Mouse (Mus musculus): ENCODE measurements at regions not wholly inside any gene's neighbourhood (a gene's known extent, or its start where the extent isn't known, plus 50 kb on each side); places are given as distances from the start of the nearest gene placed in this dataset.

- intact Hi-C loops (cut with DNase I), result no loop called here
- no peak for TF ChIP-seq CTCF (IDR thresholded peaks at IDR 0.05)
- no peak for TF ChIP-seq EP300 (IDR thresholded peaks at IDR 0.05; ENCODE audit: insufficient read depth, low read depth, low read length)
- TF ChIP-seq POLR2A (IDR thresholded peaks at IDR 0.05; ENCODE audit: insufficient read depth, low read depth, low read length), result no peak
- peaks cover 1% of the 10 kb centered on the region; the same call in 1 of the 2 replicates for H3K4me1 ChIP-seq (ENCODE audit: control insufficient read depth, insufficient read depth, low read length)
- WGBS, result 49% methylated on average over 10 of the region's 10 CpGs
- DNase-seq, result no peak
- no peaks in the 10 kb centered on the region for H3K79me2 ChIP-seq (replicated peaks; ENCODE audit: control insufficient read depth, insufficient read depth, low read length)
- no peaks in the 10 kb centered on the region for H3K36me3 ChIP-seq (ENCODE audit: control insufficient read depth, insufficient read depth, low read length)
- H3K9ac ChIP-seq (ENCODE audit: low read depth, low read length), result no peak overlapping the region
- no peaks in the 10 kb centered on the region for H3K27me3 ChIP-seq (ENCODE audit: control insufficient read depth, insufficient read depth, low read length)
- H3K4me3 ChIP-seq, result no peak overlapping the region
- H3K27ac ChIP-seq, result no peak overlapping the region
Observed at GRCm38 (mm10) chr1:51593621-51594441, 115.6 kb upstream of the Nabp1 start.

- TF ChIP-seq EP300 (IDR thresholded peaks at IDR 0.05; ENCODE audit: insufficient read depth, low read depth, low read length) (no peak), POLR2A (IDR thresholded peaks at IDR 0.05; ENCODE audit: insufficient read depth, low read depth, low read length) (no peak), CTCF (IDR thresholded peaks at IDR 0.05) (no peak)
- intact Hi-C loops (cut with DNase I), result no loop called here
- 63% methylated on average over 4 of the region's 4 CpGs for WGBS
Observed at GRCm38 (mm10) chr1:51591886-51592285, 113.7 kb upstream of the Nabp1 start.

DNA sequence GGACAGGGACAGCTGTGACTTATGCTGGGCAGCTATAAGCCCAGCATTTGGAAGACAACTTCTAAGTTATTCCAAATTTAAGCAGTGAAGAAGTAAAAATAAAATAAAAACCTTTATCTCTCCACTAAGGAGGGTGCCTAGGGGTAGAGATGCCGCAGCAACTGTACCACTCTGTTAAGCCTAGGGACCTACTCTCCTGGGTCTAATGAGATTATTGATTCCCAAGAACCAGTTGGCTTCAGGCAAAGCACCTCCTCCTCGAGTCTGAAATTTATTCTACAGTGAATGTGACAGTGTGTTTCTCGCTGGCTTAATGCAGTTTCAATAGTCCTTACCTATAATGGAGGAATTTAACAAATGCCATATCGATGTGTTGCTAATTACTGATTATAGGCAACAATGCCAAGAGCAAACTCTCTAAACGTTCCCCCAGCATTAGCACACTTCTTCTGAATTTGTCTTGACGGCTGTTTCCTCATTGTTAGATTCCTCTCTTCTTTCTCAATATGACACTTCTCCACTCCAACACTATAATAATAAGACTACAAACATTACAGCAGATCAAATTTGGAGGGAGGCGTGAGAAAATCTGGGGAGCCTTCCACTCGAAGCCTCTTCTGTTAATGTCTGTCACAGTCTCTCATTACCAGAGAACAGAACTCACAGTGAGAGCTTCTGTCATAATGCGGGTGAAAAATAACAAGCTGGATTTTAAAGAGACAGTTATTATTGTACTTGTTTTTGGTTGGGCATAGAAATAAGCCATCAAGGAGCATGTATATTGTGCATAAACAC lies 112.6 kb upstream of the Nabp1 start:
- no peak overlapping the region for H3K27ac ChIP-seq
- H3K36me3 ChIP-seq (ENCODE audit: control insufficient read depth, insufficient read depth, low read length), result no peaks in the 10 kb centered on the region
- TF ChIP-seq EP300 (IDR thresholded peaks at IDR 0.05; ENCODE audit: insufficient read depth, low read depth, low read length), result no peak
- H3K79me2 ChIP-seq (replicated peaks; ENCODE audit: control insufficient read depth, insufficient read depth, low read length), result no peaks in the 10 kb centered on the region
- no peak overlapping the region for H3K9ac ChIP-seq (ENCODE audit: low read depth, low read length)
- H3K27me3 ChIP-seq (ENCODE audit: control insufficient read depth, insufficient read depth, low read length), result no peaks in the 10 kb centered on the region
- no peaks in the 10 kb centered on the region for H3K4me1 ChIP-seq (ENCODE audit: control insufficient read depth, insufficient read depth, low read length)
- no peak overlapping the region for H3K4me3 ChIP-seq
- DNase-seq, result no peak
- intact Hi-C loops (cut with DNase I), result no loop called here
- whole genome bisulfite sequencing, result 77% methylated on average over 9 of the region's 9 CpGs

More at GRCm38 (mm10) chr1:51591886-51592285, 113.7 kb upstream of the Nabp1 start:
- Histone ChIP-seq H3K9ac (ENCODE audit: low read depth, low read length) (no peak overlapping the region), H3K27me3 (ENCODE audit: control insufficient read depth, insufficient read depth, low read length) (no peaks in the 10 kb centered on the region), H3K79me2 (replicated peaks; ENCODE audit: control insufficient read depth, insufficient read depth, low read length) (no peaks in the 10 kb centered on the region), H3K4me3 (no peak overlapping the region), H3K4me1 (ENCODE audit: control insufficient read depth, insufficient read depth, low read length) (no peaks in the 10 kb centered on the region), H3K27ac (no peak overlapping the region), H3K36me3 (ENCODE audit: control insufficient read depth, insufficient read depth, low read length) (no peaks in the 10 kb centered on the region)
- DNase-seq, result no peak

DNA sequence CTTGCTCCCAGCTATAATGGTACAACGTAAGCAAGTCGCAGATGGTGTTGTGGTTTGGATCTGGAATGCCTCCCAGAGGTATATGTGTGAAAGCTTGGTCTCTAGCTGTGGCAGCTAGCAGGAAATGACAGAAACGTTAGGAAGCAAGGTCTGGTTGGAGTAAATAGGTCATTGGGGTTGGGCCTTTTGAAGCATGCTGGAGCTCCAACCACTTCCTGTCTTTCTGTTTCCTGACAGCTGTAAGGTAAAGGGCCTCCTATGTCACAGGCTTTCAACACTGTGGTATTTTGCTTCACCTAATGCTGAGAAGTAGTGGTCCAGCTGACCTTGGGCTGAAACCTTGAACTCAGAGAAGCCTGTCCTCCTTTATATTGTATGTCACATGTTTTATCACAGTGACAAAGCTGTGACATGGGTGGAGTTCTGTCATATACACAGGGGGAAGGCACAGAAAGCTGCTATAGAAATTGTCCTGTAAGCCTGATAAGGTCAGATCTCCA lies 106.8 kb upstream of the Nabp1 start:
- Histone ChIP-seq H3K27ac (no peak overlapping the region), H3K36me3 (ENCODE audit: control insufficient read depth, insufficient read depth, low read length) (no peaks in the 10 kb centered on the region), H3K79me2 (replicated peaks; ENCODE audit: control insufficient read depth, insufficient read depth, low read length) (no peaks in the 10 kb centered on the region), H3K27me3 (ENCODE audit: control insufficient read depth, insufficient read depth, low read length) (no peaks in the 10 kb centered on the region), H3K4me3 (no peak overlapping the region), H3K9ac (ENCODE audit: low read depth, low read length) (no peak overlapping the region), H3K4me1 (ENCODE audit: control insufficient read depth, insufficient read depth, low read length) (no peaks in the 10 kb centered on the region)
- 19% methylated on average over 3 of the region's 3 CpGs for WGBS
- no peak for DNase-seq
- no peak for TF ChIP-seq CTCF (IDR thresholded peaks at IDR 0.05)
- TF ChIP-seq EP300 (IDR thresholded peaks at IDR 0.05; ENCODE audit: insufficient read depth, low read depth, low read length), result no peak
- TF ChIP-seq POLR2A (IDR thresholded peaks at IDR 0.05; ENCODE audit: insufficient read depth, low read depth, low read length), result no peak
- intact Hi-C loops (cut with DNase I), result no loop called here

DNA sequence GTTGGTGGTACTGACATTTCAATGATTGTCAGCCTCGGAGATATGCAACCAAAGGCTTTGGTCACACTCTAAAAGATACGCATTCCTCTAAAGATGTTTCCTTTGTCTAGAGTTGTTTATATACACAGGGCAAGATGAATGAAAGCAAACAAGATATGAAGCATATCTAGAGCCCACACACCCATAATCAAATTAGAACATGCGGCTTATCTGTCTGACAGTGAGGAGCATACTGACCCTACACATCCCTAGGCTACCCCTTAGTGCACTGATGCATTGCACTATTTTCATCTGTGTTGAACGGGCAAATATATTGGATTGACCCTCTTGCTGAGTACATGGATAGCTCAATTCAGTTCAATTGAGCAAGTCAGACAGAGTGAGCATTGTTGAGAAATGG lies 105.6 kb upstream of the Nabp1 start:
- no peaks in the 10 kb centered on the region for H3K79me2 ChIP-seq (replicated peaks; ENCODE audit: control insufficient read depth, insufficient read depth, low read length)
- no peak overlapping the region for H3K9ac ChIP-seq (ENCODE audit: low read depth, low read length)
- no peak overlapping the region for H3K4me3 ChIP-seq
- H3K27me3 ChIP-seq (ENCODE audit: control insufficient read depth, insufficient read depth, low read length), result no peaks in the 10 kb centered on the region
- intact Hi-C loops (cut with DNase I), result no loop called here
- H3K27ac ChIP-seq, result no peak overlapping the region
- H3K36me3 ChIP-seq (ENCODE audit: control insufficient read depth, insufficient read depth, low read length), result no peaks in the 10 kb centered on the region
- WGBS, result 69% methylated on average over 4 of the region's 4 CpGs
- TF ChIP-seq CTCF (IDR thresholded peaks at IDR 0.05) (no peak), EP300 (IDR thresholded peaks at IDR 0.05; ENCODE audit: insufficient read depth, low read depth, low read length) (no peak), POLR2A (IDR thresholded peaks at IDR 0.05; ENCODE audit: insufficient read depth, low read depth, low read length) (no peak)
- DNase-seq, result no peak
- H3K4me1 ChIP-seq (ENCODE audit: control insufficient read depth, insufficient read depth, low read length), result no peaks in the 10 kb centered on the region

- TF ChIP-seq POLR2A (IDR thresholded peaks at IDR 0.05; ENCODE audit: insufficient read depth, low read depth, low read length) (no peak), CTCF (IDR thresholded peaks at IDR 0.05) (no peak), EP300 (IDR thresholded peaks at IDR 0.05; ENCODE audit: insufficient read depth, low read depth, low read length) (no peak)
- intact Hi-C loops (cut with DNase I), result no loop called here
- no peak for DNase-seq
- Histone ChIP-seq H3K79me2 (replicated peaks; ENCODE audit: control insufficient read depth, insufficient read depth, low read length) (no peaks in the 10 kb centered on the region), H3K27me3 (ENCODE audit: control insufficient read depth, insufficient read depth, low read length) (no peaks in the 10 kb centered on the region), H3K36me3 (ENCODE audit: control insufficient read depth, insufficient read depth, low read length) (no peaks in the 10 kb centered on the region), H3K27ac (no peak overlapping the region), H3K4me1 (ENCODE audit: control insufficient read depth, insufficient read depth, low read length) (no peaks in the 10 kb centered on the region), H3K4me3 (no peak overlapping the region), H3K9ac (ENCODE audit: low read depth, low read length) (no peak overlapping the region)
- 47% methylated on average over 7 of the region's 7 CpGs for WGBS
Observed at GRCm38 (mm10) chr1:51580074-51580473, 101.8 kb upstream of the Nabp1 start.
